Mouse (Mus musculus): ENCODE results near the gene Prpf39. TPM values are rescaled to one million over a fixed set of nuclear protein-coding genes. Genes with fewer than 3 reads are reported as not detected.

Prpf39 gene
- polyA plus RNA-seq, 1 experiment from 2014 or later = 55.0 TPM

- Histone ChIP-seq H3K27ac (peak overlapping the region; percentile 90), H3K9me3 (no peaks in the 10 kb centered on the region), H3K36me3 (peaks cover 15% of the 10 kb centered on the region), H3K27me3 (no peaks in the 10 kb centered on the region), H3K9ac (replicated peaks) (peak overlapping the region; percentile 90), H3K4me1 (replicated peaks) (peaks cover 41% of the 10 kb centered on the region), H3K4me2 (replicated peaks) (peak overlapping the region; percentile 88), H3K4me3 (replicated peaks) (peak overlapping the region; percentile 86)
- 5% methylated on average over 21 of the region's 21 CpGs for WGBS
- ATAC-seq = peak; percentile 76
Measured at GRCm38 (mm10) chr12:65072911-65073610, 36.9 kb downstream of the Prpf39 start.

DNA sequence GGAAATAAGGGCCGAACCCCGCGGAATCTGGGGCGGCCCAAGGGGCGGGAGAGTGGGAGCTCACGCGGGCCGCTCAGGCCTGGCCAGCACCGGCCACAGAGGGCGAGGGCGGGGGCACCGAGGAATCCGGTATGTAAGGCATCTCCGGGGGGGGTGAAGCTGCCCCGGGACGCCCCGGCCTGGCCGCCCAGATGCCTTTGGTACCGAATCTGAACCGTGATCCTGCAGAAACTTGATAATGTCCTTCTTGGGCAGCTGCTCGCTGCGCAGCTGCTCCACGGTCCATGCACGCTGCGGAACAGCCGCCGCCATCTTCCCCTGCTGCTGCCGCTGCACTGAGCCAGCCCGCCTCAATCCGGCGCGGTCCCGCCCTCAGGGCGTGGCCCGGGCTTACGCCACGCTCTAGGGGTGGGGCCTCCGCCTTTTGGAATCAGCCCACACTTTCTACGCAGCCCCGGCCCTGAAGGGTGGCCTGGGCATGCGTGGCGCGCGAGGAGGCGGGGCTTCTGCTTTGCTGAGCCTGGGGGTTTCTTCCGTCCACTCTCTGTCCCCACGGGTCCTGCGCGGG is 37.6 kb downstream of the Prpf39 start, which contains the start of gene Fkbp3:
TSS of gene Fkbp3 (minus strand) at position 397 of the 568 bp plus-strand sequence.
- Histone ChIP-seq H3K4me1 (replicated peaks) (peaks cover 44% of the 10 kb centered on the region), H3K9ac (replicated peaks) (peak within 1 kb of the TSS; percentile 90), H3K9me3 (no peaks in the 10 kb centered on the region), H3K27ac (peak within 1 kb of the TSS; percentile 90), H3K36me3 (peaks cover 9% of the 10 kb centered on the region), H3K4me2 (replicated peaks) (peak within 1 kb of the TSS; percentile 88), H3K4me3 (replicated peaks) (peak within 1 kb of the TSS; percentile 86), H3K27me3 (no peaks in the 10 kb centered on the region)
- ATAC-seq = peak; percentile 99
- 1% methylated on average over 49 of the region's 49 CpGs for WGBS

DNA sequence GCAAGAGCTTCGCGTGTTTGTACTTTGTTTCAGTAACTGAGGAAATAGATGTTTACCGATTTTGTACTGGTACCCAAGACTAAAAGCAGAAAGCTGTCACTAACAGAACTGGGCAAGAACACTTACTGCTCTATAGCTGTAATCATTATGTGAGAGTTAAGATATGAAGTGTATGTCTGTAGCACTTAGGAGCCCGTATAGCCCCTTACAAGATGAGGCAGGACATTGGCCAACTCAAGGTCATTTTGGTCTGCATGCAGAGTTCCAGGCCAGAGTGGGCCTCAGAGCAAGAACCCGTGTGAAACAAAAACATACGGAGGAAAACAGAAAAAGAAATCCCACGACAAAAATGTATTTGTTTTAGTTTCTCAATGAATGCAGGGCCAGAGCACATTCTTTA is 38.5 kb downstream of the Prpf39 start:
- no peaks in the 10 kb centered on the region for H3K27me3 ChIP-seq
- no peak for ATAC-seq
- peak overlapping the region; percentile 90 for H3K9ac ChIP-seq (replicated peaks)
- 0 out of 2 replicates have a peak, but pooled peaks cover 4% of the 10 kb centered on the region for H3K36me3 ChIP-seq
- H3K4me1 ChIP-seq (replicated peaks) = peaks cover 45% of the 10 kb centered on the region
- peak overlapping the region; percentile 88 for H3K4me2 ChIP-seq (replicated peaks)
- WGBS = 45% methylated on average over 7 of the region's 7 CpGs
- peak overlapping the region; percentile 90; the same call in 1 of the 2 replicates for H3K27ac ChIP-seq
- H3K9me3 ChIP-seq = no peaks in the 10 kb centered on the region
- peak overlapping the region; percentile 86 for H3K4me3 ChIP-seq (replicated peaks)

GRCm38 (mm10) chr12:65075085-65075732 is 39.1 kb downstream of the Prpf39 start, which contains the start of gene Fancm:
Gene Fancm (plus strand): TSS chr12:65075603.
- Histone ChIP-seq H3K36me3 (peaks cover 6% of the 10 kb centered on the region), H3K4me2 (replicated peaks) (peak within 1 kb of the TSS; percentile 88), H3K27ac (peak within 1 kb of the TSS; percentile 92), H3K9me3 (no peaks in the 10 kb centered on the region), H3K27me3 (no peaks in the 10 kb centered on the region), H3K4me1 (replicated peaks) (peaks cover 45% of the 10 kb centered on the region), H3K4me3 (replicated peaks) (peak within 1 kb of the TSS; percentile 86), H3K9ac (replicated peaks) (peak within 1 kb of the TSS; percentile 90)
- ATAC-seq = peak; percentile 28
- WGBS = 2% methylated on average over 39 of the region's 39 CpGs

GRCm38 (mm10) chr12:65075733-65076310 is 39.7 kb downstream of the Prpf39 start:
- under 1% methylated on average over 41 of the region's 41 CpGs for WGBS
- Histone ChIP-seq H3K4me2 (replicated peaks) (peak overlapping the region; percentile 88), H3K4me1 (replicated peaks) (peaks cover 45% of the 10 kb centered on the region), H3K27ac (peak overlapping the region; percentile 92), H3K36me3 (peaks cover 8% of the 10 kb centered on the region), H3K4me3 (replicated peaks) (peak overlapping the region; percentile 86), H3K27me3 (no peaks in the 10 kb centered on the region), H3K9ac (replicated peaks) (peak overlapping the region; percentile 90), H3K9me3 (no peaks in the 10 kb centered on the region)
- peak; percentile 9; the same call in 1 of the 2 replicates for ATAC-seq

GRCm38 (mm10) chr12:65076906-65077305 is 40.8 kb downstream of the Prpf39 start:
- peak overlapping the region; percentile 88 for H3K4me2 ChIP-seq (replicated peaks)
- peak overlapping the region; percentile 86 for H3K4me3 ChIP-seq (replicated peaks)
- H3K27ac ChIP-seq = no peak overlapping the region
- no peaks in the 10 kb centered on the region for H3K9me3 ChIP-seq
- no peaks in the 10 kb centered on the region for H3K27me3 ChIP-seq
- WGBS = 89% methylated on average over 9 of the region's 9 CpGs
- ATAC-seq = no peak
- H3K4me1 ChIP-seq (replicated peaks) = peaks cover 45% of the 10 kb centered on the region
- H3K36me3 ChIP-seq = peaks cover 8% of the 10 kb centered on the region
- H3K9ac ChIP-seq (replicated peaks) = no peak overlapping the region

GRCm38 (mm10) chr12:65108746-65109145 is 72.6 kb downstream of the Prpf39 start:
- Histone ChIP-seq H3K4me3 (replicated peaks) (no peak overlapping the region), H3K4me2 (replicated peaks) (no peak overlapping the region), H3K9ac (replicated peaks) (no peak overlapping the region), H3K27ac (no peak overlapping the region), H3K27me3 (no peaks in the 10 kb centered on the region), H3K36me3 (peaks cover 57% of the 10 kb centered on the region), H3K4me1 (replicated peaks) (no peaks in the 10 kb centered on the region), H3K9me3 (no peaks in the 10 kb centered on the region)
- ATAC-seq = no peak
- 79% methylated on average over 1 of the region's 1 CpGs for WGBS

DNA sequence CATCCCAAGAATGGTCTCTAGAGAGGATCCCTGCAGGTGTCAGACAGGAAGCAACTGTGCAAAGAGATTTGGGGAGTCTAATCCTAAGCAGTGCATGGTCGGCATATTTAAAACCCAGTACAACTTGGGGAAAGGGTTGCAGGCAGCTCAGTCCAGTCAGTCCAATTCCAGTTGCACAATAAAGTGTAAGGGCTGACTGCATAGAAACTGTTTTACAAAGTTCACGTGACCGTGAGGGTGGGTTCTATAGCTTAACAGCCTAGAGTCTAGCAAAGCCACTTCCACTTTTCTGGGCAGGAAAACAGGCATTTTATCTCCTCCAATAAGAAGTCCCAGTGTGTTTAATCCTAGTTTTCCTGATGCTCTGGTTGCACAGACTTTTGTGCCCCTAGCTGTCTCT is 75.4 kb downstream of the Prpf39 start:
- 93% methylated on average over 3 of the region's 3 CpGs for WGBS

GRCm38 (mm10) chr12:65112811-65113210 is 76.7 kb downstream of the Prpf39 start:
- Histone ChIP-seq H3K4me1 (replicated peaks) (no peaks in the 10 kb centered on the region), H3K27me3 (no peaks in the 10 kb centered on the region), H3K9ac (replicated peaks) (no peak overlapping the region), H3K4me3 (replicated peaks) (no peak overlapping the region), H3K4me2 (replicated peaks) (no peak overlapping the region), H3K27ac (no peak overlapping the region), H3K36me3 (peaks cover 51% of the 10 kb centered on the region), H3K9me3 (no peaks in the 10 kb centered on the region)
- WGBS = 88% methylated on average over 1 of the region's 1 CpGs
- no peak for ATAC-seq

More for the DNA sequence above, 75.4 kb downstream of the Prpf39 start:
- H3K27me3 ChIP-seq = no peaks in the 10 kb centered on the region
- no peak for ATAC-seq
- peaks cover 51% of the 10 kb centered on the region for H3K36me3 ChIP-seq
- H3K9ac ChIP-seq (replicated peaks) = no peak overlapping the region
- H3K9me3 ChIP-seq = no peaks in the 10 kb centered on the region
- H3K27ac ChIP-seq = no peak overlapping the region
- H3K4me1 ChIP-seq (replicated peaks) = no peaks in the 10 kb centered on the region
- no peak overlapping the region for H3K4me2 ChIP-seq (replicated peaks)
- no peak overlapping the region for H3K4me3 ChIP-seq (replicated peaks)

All from midbrain, embryonic 13.5 days (tissue).